Mouse (Mus musculus) embryonic fibroblast, embryonic 13.5 days (primary cell): Measurements from ENCODE around the gene Kif1c.
"Not testable (repeated sequence)": the region's sequence is repeated elsewhere in the genome, so short reads cannot be mapped to it uniquely, and the experiment has no call there.

Source experiments
- CTCF ChIP-seq: IDR thresholded peaks from 2 replicates; pipeline ENCODE4 v1.5.1; 2011; ENCODE audit warnings: mild to moderate bottlenecking, control low read depth, low read length, moderate library complexity, borderline replicate concordance; ENCODE audit not compliant: insufficient read depth
- POLR2A ChIP-seq: IDR thresholded peaks from 2 replicates; pipeline ENCODE4 v1.6.1; 2011; ENCODE audit warnings: low read depth, mild to moderate bottlenecking, control low read depth, low read length, moderate library complexity

DNA sequence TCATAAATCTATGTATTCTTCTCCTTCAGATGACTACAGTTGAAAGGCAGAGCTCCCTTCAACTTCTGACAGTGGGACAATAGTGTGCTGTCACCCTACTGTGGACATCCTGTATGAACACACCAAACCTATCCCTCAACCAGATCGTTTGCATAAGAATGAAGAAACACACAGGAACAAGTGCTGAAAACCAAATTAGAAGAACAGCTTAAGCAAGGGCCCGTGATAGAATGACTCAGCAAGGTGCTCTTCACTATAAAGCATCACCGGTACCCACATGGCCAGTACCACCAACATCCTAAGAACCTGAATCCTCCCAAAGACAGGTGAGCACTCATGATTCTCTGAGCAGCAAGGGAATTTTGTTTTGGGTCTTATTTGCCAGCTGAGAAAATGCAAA lies 60.1 kb downstream of the Kif1c start:
- TF ChIP-seq CTCF, POLR2A: not testable (repeated sequence)
